In the genomic region with DNA sequence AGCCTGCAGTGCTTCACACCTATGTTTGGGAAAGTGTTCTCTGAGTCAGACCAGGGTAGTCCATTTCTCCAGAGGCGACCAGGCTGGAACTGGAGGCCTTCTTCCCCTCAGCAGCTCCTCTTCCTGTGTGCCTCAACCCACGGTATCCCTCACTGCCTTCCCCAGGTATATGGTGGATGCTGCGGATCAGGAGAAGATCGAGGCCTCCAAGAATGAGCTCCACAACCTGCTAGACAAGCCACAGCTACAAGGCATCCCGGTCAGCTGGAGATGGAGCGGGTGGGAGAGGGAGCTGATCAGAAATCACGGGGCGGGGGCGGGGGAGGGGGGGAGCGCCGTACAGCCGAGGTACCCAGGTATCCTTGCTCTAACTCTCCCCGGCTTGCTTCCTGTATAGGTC, we compare ENCODE assay signal across 8 mouse cellular contexts. TPM values are rescaled to one million over a fixed set of nuclear protein-coding genes. Genes with fewer than 3 reads are reported as not detected.
DNase-seq lines count a peak whose midpoint lies in the region; ATAC-seq and TF ChIP-seq lines count a peak whose summit lies in the region.

No protein-coding gene starts in this region.

- WGBS in lung, postnatal 0 days: 26% methylated on average over 10 of the region's 13 CpGs
- WGBS in liver, embryonic 13.5 days (ENCODE audit: insufficient replicate concordance): 45% methylated on average over 13 of the region's 13 CpGs
- 22% methylated on average over 13 of the region's 13 CpGs for WGBS in stomach, postnatal 0 days

- no peak overlapping the region for H3K9ac ChIP-seq in lung, postnatal 0 days (replicated peaks; ENCODE audit: low read depth)
- H3K9ac ChIP-seq in liver, embryonic 13.5 days: no peak overlapping the region
- no peak overlapping the region for H3K9ac ChIP-seq in stomach, postnatal 0 days (ENCODE audit: low read length)

- H3K9me3 ChIP-seq in lung, postnatal 0 days (ENCODE audit: low read length): no peaks in the 10 kb centered on the region
- no peaks in the 10 kb centered on the region for H3K9me3 ChIP-seq in liver, embryonic 13.5 days (replicated peaks)
- H3K9me3 ChIP-seq in stomach, postnatal 0 days (ENCODE audit: control insufficient read depth, low read length): no peaks in the 10 kb centered on the region

- 0 out of 2 replicates have a peak overlapping the region, but pooled peaks have one; percentile 19 for H3K4me2 ChIP-seq in lung, postnatal 0 days (replicated peaks; ENCODE audit: low read depth, low read length)
- H3K4me2 ChIP-seq in liver, embryonic 13.5 days: peak overlapping the region; percentile 50
- H3K4me2 ChIP-seq in stomach, postnatal 0 days (replicated peaks; ENCODE audit: low read depth): peak overlapping the region; percentile 40

- H3K36me3 ChIP-seq in lung, postnatal 0 days (ENCODE audit: insufficient read depth, low read length): peaks cover 10% of the 10 kb centered on the region; the same call in 1 of the 2 replicates
- H3K36me3 ChIP-seq in liver, embryonic 13.5 days: peaks cover 17% of the 10 kb centered on the region; the same call in 1 of the 2 replicates
- peaks cover 3% of the 10 kb centered on the region; the same call in 1 of the 2 replicates for H3K36me3 ChIP-seq in stomach, postnatal 0 days (ENCODE audit: control insufficient read depth, insufficient read depth, low read length)

- H3K4me1 ChIP-seq in lung, postnatal 0 days (ENCODE audit: insufficient read depth, low read depth, low read length): no peaks in the 10 kb centered on the region
- peaks cover 20% of the 10 kb centered on the region for H3K4me1 ChIP-seq in liver, embryonic 13.5 days (replicated peaks)
- H3K4me1 ChIP-seq in stomach, postnatal 0 days (replicated peaks; ENCODE audit: control insufficient read depth, insufficient read depth): no peaks in the 10 kb centered on the region; the same call in 1 of the 2 replicates

- DNase-seq in embryo, embryonic 10.5 days (ENCODE audit: low spot score): peak; percentile 24
- DNase-seq in embryo, embryonic 10 days (ENCODE audit: low spot score): no peak
- no peak for DNase-seq in lung, postnatal 0 days (ENCODE audit: low spot score)
- no peak for DNase-seq in lung, adult 18-20 months
- no peak for DNase-seq in liver, embryonic 13.5 days
- DNase-seq in stomach, postnatal 0 days (ENCODE audit: low spot score): no peak
- DNase-seq in frontal cortex, postnatal 36 days (ENCODE audit: low spot score in 2 of 2): no peak

- H3K4me3 ChIP-seq in lung, postnatal 0 days (ENCODE audit: low read depth, low read length): no peak overlapping the region
- no peak overlapping the region for H3K4me3 ChIP-seq in liver, embryonic 13.5 days (replicated peaks)
- no peak overlapping the region for H3K4me3 ChIP-seq in stomach, postnatal 0 days (ENCODE audit: low read depth, low read length)

- TF ChIP-seq EP300 in lung, postnatal 0 days (IDR thresholded peaks at IDR 0.05): no peak
- no peak for TF ChIP-seq EP300 in stomach, postnatal 0 days (optimal IDR thresholded peaks at IDR 0.05)

- no peak for TF ChIP-seq CTCF in lung, postnatal 0 days (IDR thresholded peaks at IDR 0.05)
- no peak for TF ChIP-seq CTCF in stomach, postnatal 0 days (IDR thresholded peaks at IDR 0.05; ENCODE audit: low read depth)

- H3K27ac ChIP-seq in lung, postnatal 0 days (ENCODE audit: low read length): no peak overlapping the region
- H3K27ac ChIP-seq in liver, embryonic 13.5 days: no peak overlapping the region
- H3K27ac ChIP-seq in stomach, postnatal 0 days (replicated peaks): peak overlapping the region; percentile 76

- ATAC-seq in lung, postnatal 0 days: 0 out of 2 replicates have a peak, but pooled peaks have one; percentile 4
- ATAC-seq in liver, embryonic 13.5 days (ENCODE audit: low read depth): no peak; the same call in 1 of the 2 replicates
- peak; percentile 4; the same call in 1 of the 2 replicates for ATAC-seq in stomach, postnatal 0 days (ENCODE audit: low FRiP score, low TSS enrichment)
- no peak for ATAC-seq in inflammation-experienced regulatory T-cells, adult 6 months

- H3K27me3 ChIP-seq in lung, postnatal 0 days (replicated peaks; ENCODE audit: insufficient read depth, low read length): no peaks in the 10 kb centered on the region
- no peaks in the 10 kb centered on the region for H3K27me3 ChIP-seq in liver, embryonic 13.5 days
- no peaks in the 10 kb centered on the region for H3K27me3 ChIP-seq in stomach, postnatal 0 days (ENCODE audit: control insufficient read depth, insufficient read depth, low read length)

RNA-seq across cellular contexts. Expression of a gene that starts 7.4 kb away (rescaled TPM):
- polyA plus RNA-seq in lung, postnatal 0 days (2015; fragmentation: Nextera tagmentation; extraction: Ambion mirVana): 51.8 and 56.3 TPM in 2 replicates
- polyA plus RNA-seq in liver, embryonic 13.5 days (2015; fragmentation: Nextera tagmentation; extraction: Ambion mirVana): 8.9 and 10.5 TPM in 2 replicates
- polyA plus RNA-seq in stomach, postnatal 0 days (2015; fragmentation: Nextera tagmentation; extraction: Ambion mirVana): 42.2 and 43.9 TPM in 2 replicates
- polyA plus RNA-seq in inflammation-experienced regulatory T-cells, adult 6 months (2017; shearing (Covaris generic)): 10 to 100 TPM; 10.6 to 19.4 (median 14.2) TPM

RNA-seq across cellular contexts. Expression of a gene that starts 13.5 kb away (rescaled TPM):
- 0.06 and 0.19 TPM in 2 replicates for polyA plus RNA-seq in lung, postnatal 0 days (2015; fragmentation: Nextera tagmentation; extraction: Ambion mirVana)
- not detected in 2 replicates for polyA plus RNA-seq in liver, embryonic 13.5 days (2015; fragmentation: Nextera tagmentation; extraction: Ambion mirVana)
- 3.1 and 3.4 TPM in 2 replicates for polyA plus RNA-seq in stomach, postnatal 0 days (2015; fragmentation: Nextera tagmentation; extraction: Ambion mirVana)
- polyA plus RNA-seq in inflammation-experienced regulatory T-cells, adult 6 months (2017; shearing (Covaris generic)): not detected

RNA-seq across cellular contexts. Expression of a gene that starts 21.5 kb away (rescaled TPM):
- polyA plus RNA-seq in lung, postnatal 0 days (2015; fragmentation: Nextera tagmentation; extraction: Ambion mirVana): 2.9 and 3.0 TPM in 2 replicates
- polyA plus RNA-seq in liver, embryonic 13.5 days (2015; fragmentation: Nextera tagmentation; extraction: Ambion mirVana): 16.0 and 17.9 TPM in 2 replicates
- 0.32 and 0.46 TPM in 2 replicates for polyA plus RNA-seq in stomach, postnatal 0 days (2015; fragmentation: Nextera tagmentation; extraction: Ambion mirVana)
- polyA plus RNA-seq in inflammation-experienced regulatory T-cells, adult 6 months (2017; shearing (Covaris generic)): 100 to 1,000 TPM; 161 to 188 (median 171) TPM

RNA-seq across cellular contexts. Expression of a gene that starts 48.9 kb away (rescaled TPM):
- 2.9 and 3.9 TPM in 2 replicates for polyA plus RNA-seq in lung, postnatal 0 days (2015; fragmentation: Nextera tagmentation; extraction: Ambion mirVana)
- polyA plus RNA-seq in liver, embryonic 13.5 days (2015; fragmentation: Nextera tagmentation; extraction: Ambion mirVana): 0.05 and 0.15 TPM in 2 replicates
- 0.35 and 1.0 TPM in 2 replicates for polyA plus RNA-seq in stomach, postnatal 0 days (2015; fragmentation: Nextera tagmentation; extraction: Ambion mirVana)
- polyA plus RNA-seq in inflammation-experienced regulatory T-cells, adult 6 months (2017; shearing (Covaris generic)): under 1 TPM in 2 of 3 experiments, not detected in 1; 0.05 to 0.28 TPM

Comparison
In these comparisons a context has a peak if more than half of its experiments do, and no peak if none do; other contexts are left out.
1. ATAC-seq: peak in lung, postnatal 0 days (single experiment) and stomach, postnatal 0 days (single experiment); none in liver, embryonic 13.5 days (single experiment) and inflammation-experienced regulatory T-cells, adult 6 months (single experiment).
2. Peak in every context shown above with its lines, with median percentiles within 50 percentile points of each other: H3K4me2 ChIP-seq.